Mouse (Mus musculus): Measurements from ENCODE around the gene Cyp26a1. TPM values are rescaled to one million over a fixed set of nuclear protein-coding genes. Genes with fewer than 3 reads are reported as not detected.

Cyp26a1 gene
- not detected for polyA plus RNA-seq (2017; shearing (Covaris generic))

GRCm38 (mm10) chr19:37697651-37698272, at the start of gene Cyp26a1:
Gene Cyp26a1, plus strand, starts transcription at chr19:37697798.

DNA sequence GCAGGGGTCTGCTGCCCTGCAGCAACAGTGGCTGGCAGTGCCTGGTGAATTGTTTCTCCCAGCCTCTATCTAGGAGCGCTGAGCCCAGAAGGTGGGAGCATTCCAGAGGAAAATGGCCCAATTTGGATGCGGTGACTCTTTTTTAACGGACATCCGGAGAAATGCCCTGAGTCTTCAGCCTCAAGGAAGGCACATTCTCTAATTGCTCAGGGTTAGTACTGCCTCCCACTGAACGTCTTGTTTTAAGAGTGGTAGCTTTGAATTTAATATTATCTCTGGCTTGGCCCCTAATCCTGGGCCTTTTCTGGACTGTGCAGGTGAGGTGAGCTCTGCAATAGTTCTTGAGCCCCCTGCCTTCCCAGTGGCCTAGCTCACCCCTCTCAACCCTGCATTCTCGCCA, 12.3 kb upstream of the Cyp26a1 start, which contains the start of gene Cyp26c1:
Gene Cyp26c1, plus strand, starts transcription at position 301 of the 400 bp plus-strand sequence.

Other genes starting within 250 kb of the Cyp26a1 start
- gene Exoc6, start 147.4 kb upstream of the Cyp26a1 start, polyA plus RNA-seq (2017; shearing (Covaris generic)), result 10 to 100 TPM; 29.0 to 45.0 TPM
- gene Cyp26c1, start 12.2 kb upstream of the Cyp26a1 start, polyA plus RNA-seq (2017; shearing (Covaris generic)), result not detected

All from activated CD4-positive, CD25-positive, alpha-beta regulatory T cell (primary cell).